Mouse (Mus musculus) kidney, postnatal 25 days (tissue): ENCODE measurements around the gene Gm21858.
"Not testable (repeated sequence)": the region's sequence is repeated elsewhere in the genome, so short reads cannot be mapped to it uniquely, and the experiment has no call there.

Experiments
- DNase-seq, 2 experiments: peaks; one replicate each; pipeline ENCODE4 v3.0.0; 2021; ENCODE audit warnings: mixed read lengths in 2 of 2

Gene Gm21858

DNA sequence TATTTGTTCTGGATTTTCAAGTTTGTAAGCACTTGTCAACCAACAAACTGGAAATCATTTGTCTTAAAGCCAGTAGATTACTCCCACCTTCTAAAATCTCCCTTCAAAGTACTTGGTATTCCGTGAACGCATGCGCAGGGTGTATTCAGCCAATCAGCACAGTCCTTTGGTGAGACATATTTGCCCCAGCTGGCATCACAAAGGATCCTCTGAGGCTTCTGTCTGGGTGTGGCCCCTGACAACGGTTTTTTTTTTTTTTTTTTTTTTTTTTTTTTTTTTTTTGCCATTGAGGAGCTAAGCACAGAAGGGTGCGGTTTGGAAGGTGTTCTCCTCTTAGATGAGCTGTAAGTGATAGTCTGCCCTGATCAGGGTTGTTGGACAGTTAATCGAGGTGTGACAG, at the start of gene Gm21858:
TSS of gene Gm21858 (plus strand) at position 301 of the 400 bp plus-strand sequence.
- DNase-seq = not testable (repeated sequence)
